Mouse (Mus musculus): ENCODE data around the gene Hoxd12.

DNA sequence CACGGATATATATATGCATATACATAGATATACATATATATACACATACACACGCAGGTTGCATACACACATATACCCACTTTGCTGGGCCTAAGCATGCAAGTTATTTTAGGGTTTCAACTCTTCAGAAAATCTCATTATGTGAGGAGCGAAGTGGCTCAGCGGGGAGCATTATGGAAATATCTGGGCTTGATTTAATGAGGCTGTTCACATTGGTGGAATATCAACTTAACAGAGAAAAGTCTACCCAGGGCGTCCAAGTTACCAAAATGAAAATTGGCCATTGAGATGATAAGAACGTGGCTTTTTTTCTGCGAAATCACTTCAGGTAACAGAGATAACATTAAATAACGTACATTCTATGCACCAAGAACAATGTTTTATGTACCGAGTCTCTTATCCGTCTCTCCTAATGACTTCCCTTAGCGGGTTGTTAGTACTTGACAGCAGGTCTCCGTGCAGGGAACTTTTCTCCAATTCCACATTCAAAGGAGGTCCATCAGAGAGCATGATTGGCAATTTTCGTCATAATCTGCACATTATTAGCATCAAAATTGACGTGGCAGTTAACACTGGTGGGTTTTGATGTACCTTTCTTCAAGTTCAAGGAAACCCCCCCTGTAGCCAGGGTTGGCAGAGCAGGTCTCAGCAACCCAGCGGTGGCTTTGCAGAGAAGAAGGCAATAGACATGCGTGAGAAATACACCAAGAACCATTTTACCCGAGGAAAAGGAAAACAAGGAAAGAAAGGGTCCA lies 20.9 kb upstream of the Hoxd12 start:
- TF ChIP-seq GATA1 (IDR thresholded peaks at IDR 0.05; ENCODE audit: low read length): no peak
- no peak for TF ChIP-seq TAL1 (IDR thresholded peaks at IDR 0.05; ENCODE audit: low read length)

All from erythroblast, embryonic 14.5 days (primary cell).